Mouse (Mus musculus) stomach, postnatal 0 days (tissue): ENCODE results near the gene Adgra1. TPM values are rescaled to one million over a fixed set of nuclear protein-coding genes. Genes with fewer than 3 reads are reported as not detected.

Source experiments
- ATAC-seq: fragments of 200-750 bp; cut with Nextera tagmentation; 2 replicates; pipeline ENCODE4 v1.8.0; 2017; ENCODE audit not compliant: low FRiP score, low TSS enrichment
- DNase-seq: peaks from one replicate; pipeline ENCODE4 v3.0.0-alpha.2; 2016; ENCODE audit warnings: low spot score
- H3K27ac ChIP-seq: fragments of 300-500 bp; sonication (generic); replicated peaks from 2 replicates; pipeline ENCODE4 v1.5.1; 2014; ENCODE audit warnings: mild to moderate bottlenecking, control low read depth
- H3K27me3 ChIP-seq: fragments of 300-500 bp; sonication (generic); 2 replicates; pipeline ENCODE4 v1.6.1; 2014; ENCODE audit warnings: low read length; ENCODE audit not compliant: control insufficient read depth, insufficient read depth
- H3K36me3 ChIP-seq: fragments of 300-500 bp; sonication (generic); 2 replicates; pipeline ENCODE4 v1.6.1; 2014; ENCODE audit warnings: low read length, mixed read lengths; ENCODE audit not compliant: control insufficient read depth, insufficient read depth
- H3K4me1 ChIP-seq: fragments of 300-500 bp; sonication (generic); replicated peaks from 2 replicates; pipeline ENCODE4 v1.6.1; 2014; ENCODE audit warnings: antibody characterized with exemption; ENCODE audit not compliant: control insufficient read depth, insufficient read depth
- H3K4me2 ChIP-seq: fragments of 300-500 bp; sonication (generic); replicated peaks from 2 replicates; pipeline ENCODE4 v1.6.1; 2014; ENCODE audit warnings: low read depth, mild to moderate bottlenecking, control low read depth, moderate library complexity
- H3K4me3 ChIP-seq: fragments of 300-500 bp; sonication (generic); 2 replicates; pipeline ENCODE4 v1.5.1; 2014; ENCODE audit warnings: low read depth, low read length, control low read depth
- H3K9ac ChIP-seq: fragments of 300-500 bp; sonication (generic); 2 replicates; pipeline ENCODE4 v1.6.1; 2014; ENCODE audit warnings: mild to moderate bottlenecking, low read length, control low read depth, mixed read lengths
- H3K9me3 ChIP-seq: fragments of 300-500 bp; sonication (generic); 2 replicates; pipeline ENCODE4 v1.6.1; 2016; ENCODE audit warnings: low read length; ENCODE audit not compliant: control insufficient read depth
- CTCF ChIP-seq: IDR thresholded peaks from 2 replicates; pipeline ENCODE4 v1.5.1; 2016; ENCODE audit warnings: antibody characterized with exemption, low read depth, mild to moderate bottlenecking, moderate library complexity
- EP300 ChIP-seq: optimal IDR thresholded peaks from 2 replicates; pipeline ENCODE3; 2016; ENCODE audit warnings: antibody characterized with exemption
- WGBS: fragments of 180-500 bp; shearing (Covaris S2); extraction: QIAGEN DNeasy Blood & Tissue Kit; methylation state at CpG from one replicate; pipeline ENCODE4 v1.1.7; 2014; 5-methylcytosine and 5-hydroxymethylcytosine counted together
- polyA plus RNA-seq: library from polyadenylated mRNA; unstranded; fragments of >200 nt; fragmentation: Nextera tagmentation; extraction: Ambion mirVana; gene quantifications from 2 replicates; pipeline ENCODE4 v1.2.1, GENCODE M21; 2015

Adgra1 gene
- polyA plus RNA-seq, 1 experiment from 2014 or later = 0.55 TPM

GRCm38 (mm10) chr7:139877167-139877792, 43.3 kb downstream of the Adgra1 start:
- Histone ChIP-seq H3K4me2 (no peak overlapping the region), H3K9me3 (no peaks in the 10 kb centered on the region), H3K4me1 (no peaks in the 10 kb centered on the region), H3K27me3 (no peaks in the 10 kb centered on the region), H3K9ac (no peak overlapping the region), H3K27ac (no peak overlapping the region), H3K36me3 (no peaks in the 10 kb centered on the region), H3K4me3 (no peak overlapping the region)
- WGBS = 66% methylated on average over 10 of the region's 10 CpGs
- ATAC-seq (no peak), DNase-seq (peak; percentile 41)
- TF ChIP-seq EP300 = no peak
- TF ChIP-seq CTCF = peak; percentile 79

GRCm38 (mm10) chr7:139878122-139878521, 44.1 kb downstream of the Adgra1 start:
- DNase-seq (no peak), ATAC-seq (no peak)
- no peaks in the 10 kb centered on the region for H3K9me3 ChIP-seq
- no peaks in the 10 kb centered on the region for H3K27me3 ChIP-seq
- H3K4me3 ChIP-seq = no peak overlapping the region
- no peaks in the 10 kb centered on the region for H3K4me1 ChIP-seq
- TF ChIP-seq EP300 (no peak), CTCF (no peak)
- H3K36me3 ChIP-seq = no peaks in the 10 kb centered on the region
- 67% methylated on average over 5 of the region's 5 CpGs for WGBS
- H3K27ac ChIP-seq = no peak overlapping the region
- H3K4me2 ChIP-seq = no peak overlapping the region
- H3K9ac ChIP-seq = no peak overlapping the region

GRCm38 (mm10) chr7:139878621-139879020, 44.6 kb downstream of the Adgra1 start:
- no peaks in the 10 kb centered on the region for H3K4me1 ChIP-seq
- ATAC-seq = no peak

GRCm38 (mm10) chr7:139883545-139883944, 49.6 kb downstream of the Adgra1 start:
- no peak overlapping the region for H3K27ac ChIP-seq
- no peak overlapping the region for H3K4me3 ChIP-seq
- no peaks in the 10 kb centered on the region for H3K27me3 ChIP-seq
- no peaks in the 10 kb centered on the region; the same call in 1 of the 2 replicates for H3K9me3 ChIP-seq
- DNase-seq (no peak), ATAC-seq (no peak)
- TF ChIP-seq CTCF (no peak), EP300 (no peak)
- H3K4me1 ChIP-seq = no peaks in the 10 kb centered on the region
- no peaks in the 10 kb centered on the region for H3K36me3 ChIP-seq
- no peak overlapping the region for H3K9ac ChIP-seq
- no peak overlapping the region for H3K4me2 ChIP-seq
- WGBS = 84% methylated on average over 4 of the region's 4 CpGs

More at GRCm38 (mm10) chr7:139878621-139879020, 44.6 kb downstream of the Adgra1 start:
- Histone ChIP-seq H3K9ac (no peak overlapping the region), H3K36me3 (no peaks in the 10 kb centered on the region), H3K27ac (no peak overlapping the region), H3K9me3 (no peaks in the 10 kb centered on the region), H3K4me3 (no peak overlapping the region), H3K27me3 (no peaks in the 10 kb centered on the region), H3K4me2 (no peak overlapping the region)
- TF ChIP-seq CTCF = no peak
- no peak for TF ChIP-seq EP300
- WGBS = 44% methylated on average over 6 of the region's 6 CpGs
- no peak for DNase-seq

GRCm38 (mm10) chr7:139891779-139892178, 57.8 kb downstream of the Adgra1 start:
- Histone ChIP-seq H3K4me1 (no peaks in the 10 kb centered on the region), H3K36me3 (no peaks in the 10 kb centered on the region), H3K27me3 (no peaks in the 10 kb centered on the region; the same call in 1 of the 2 replicates), H3K4me2 (no peak overlapping the region), H3K9me3 (no peaks in the 10 kb centered on the region), H3K9ac (no peak overlapping the region), H3K27ac (no peak overlapping the region), H3K4me3 (no peak overlapping the region)
- no peak for ATAC-seq
- TF ChIP-seq CTCF = no peak
- no peak for TF ChIP-seq EP300
- no peak for DNase-seq
- WGBS = 36% methylated on average over 5 of the region's 5 CpGs

GRCm38 (mm10) chr7:139894655-139895557, 60.9 kb downstream of the Adgra1 start, which contains the start of gene Kndc1:
Gene Kndc1 (plus strand): TSS chr7:139894696.
- Histone ChIP-seq H3K36me3 (no peaks in the 10 kb centered on the region), H3K27me3 (no peaks in the 10 kb centered on the region; the same call in 1 of the 2 replicates), H3K9me3 (no peaks in the 10 kb centered on the region), H3K27ac (no peak within 1 kb of the TSS), H3K9ac (0 out of 2 replicates have a peak within 1 kb of the TSS, but pooled peaks have one; percentile 27), H3K4me3 (peak within 1 kb of the TSS; percentile 38), H3K4me2 (peak within 1 kb of the TSS; percentile 61), H3K4me1 (no peaks in the 10 kb centered on the region)
- ATAC-seq (peak; percentile 38; the same call in 1 of the 2 replicates), DNase-seq (peak; percentile 35)
- WGBS = 1% methylated on average over 49 of the region's 50 CpGs
- TF ChIP-seq EP300 (no peak), CTCF (no peak)
